Mouse (Mus musculus) ZHBTc4 (cell line): ENCODE results near the gene Gad1.

Experiments
- DNase-seq: peaks from one replicate; pipeline ENCODE4 v3.0.0-alpha.2; 2011; ENCODE audit warnings: low read depth, low spot score

Gene Gad1

DNA sequence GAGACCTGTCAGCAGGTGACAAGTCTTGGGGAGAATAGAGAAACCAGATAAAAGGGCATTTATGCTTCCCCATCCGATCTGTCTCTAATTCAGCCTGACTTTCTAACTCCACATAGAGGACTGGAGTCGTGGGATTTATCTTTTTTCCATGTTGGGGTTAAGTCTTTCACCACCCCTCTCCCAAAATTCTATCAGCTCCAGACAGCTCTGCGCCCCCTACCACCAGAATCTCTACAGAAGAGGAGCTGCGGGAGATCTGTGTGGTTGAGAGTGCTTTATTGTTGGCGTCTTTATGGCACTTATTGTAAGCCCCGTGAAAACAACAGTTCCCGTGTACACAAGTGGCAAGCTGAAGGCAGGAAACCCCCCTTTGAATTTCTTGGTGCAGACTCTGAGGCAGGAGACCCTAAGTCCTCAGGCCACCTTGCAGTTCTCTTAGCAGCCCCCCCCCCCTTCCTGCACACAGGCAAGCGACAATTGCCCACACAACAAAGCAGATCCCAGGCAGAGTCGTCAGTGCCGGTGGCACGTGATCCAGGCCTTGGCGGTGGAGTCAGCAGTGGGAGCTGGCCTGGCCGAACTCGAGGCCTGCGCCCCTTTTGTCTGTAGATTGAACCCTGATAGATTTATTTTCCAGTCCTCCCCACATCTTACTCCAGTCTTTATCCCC is 11.9 kb downstream of the Gad1 start:
- DNase-seq, result peak; percentile 6

DNA sequence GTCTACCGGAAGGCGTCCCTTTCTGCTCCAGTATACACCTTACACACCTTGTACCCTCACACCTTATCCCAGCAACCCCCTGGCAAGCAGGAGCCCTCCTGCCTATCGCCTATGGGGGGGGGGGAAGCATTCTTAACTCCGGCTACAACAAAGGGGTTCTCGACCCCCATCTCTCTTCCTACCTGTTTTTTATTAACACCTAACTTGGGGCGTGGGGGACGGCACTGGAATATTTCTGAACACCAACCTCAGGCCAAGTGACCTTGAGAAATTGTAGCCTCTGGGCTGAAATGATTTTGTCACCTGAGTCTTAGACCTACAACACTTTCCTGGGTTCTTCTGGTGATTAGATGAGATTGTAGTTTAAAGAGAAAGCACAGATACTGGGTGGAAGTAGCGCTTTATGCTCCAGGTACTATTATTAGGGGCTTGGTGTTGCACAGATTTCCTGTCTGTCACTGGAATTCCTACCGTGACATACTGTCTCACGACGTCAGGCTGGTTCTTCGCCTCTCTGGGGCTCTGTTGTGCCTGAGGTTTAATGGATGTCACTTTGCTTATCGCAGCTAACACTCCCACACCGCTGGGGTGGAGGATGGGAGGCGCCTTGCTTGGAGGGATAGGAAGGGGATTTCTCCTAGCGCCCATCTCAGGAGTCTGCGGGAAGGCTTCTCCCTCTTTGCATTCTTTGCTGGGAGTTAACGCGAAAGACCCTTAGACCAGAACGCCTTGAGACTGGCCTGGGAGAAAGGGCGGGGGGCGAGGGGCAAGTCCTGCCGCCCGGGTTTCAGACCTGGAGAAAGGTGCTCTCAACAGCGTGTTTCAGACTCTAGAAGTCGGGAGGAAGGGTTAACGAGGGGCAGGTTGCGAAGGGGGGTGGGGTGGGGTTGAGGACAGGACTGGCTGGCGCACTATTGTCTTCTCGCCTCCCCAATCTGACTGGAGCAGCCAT is 13.1 kb downstream of the Gad1 start:
- DNase-seq, result peak; percentile 34

DNA sequence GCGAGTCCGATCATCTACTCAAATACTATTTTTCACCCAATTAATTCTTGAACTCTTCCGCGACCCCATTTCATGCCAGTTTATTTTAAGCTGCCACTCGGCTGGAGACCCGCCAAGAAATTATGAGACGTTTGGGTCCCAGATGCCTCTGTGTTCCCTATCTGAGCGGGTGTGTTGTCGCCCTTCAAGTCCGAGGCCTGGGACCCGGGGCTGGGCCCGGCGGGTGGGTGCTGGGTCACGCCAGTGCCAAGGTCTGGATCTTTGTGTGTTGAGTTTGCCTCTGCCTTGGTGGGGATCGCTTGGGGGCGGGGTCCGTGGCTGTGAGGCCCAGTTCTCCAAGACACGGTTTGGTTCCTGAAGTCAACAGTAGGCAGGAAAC is 13.7 kb downstream of the Gad1 start:
- peak; percentile 35 for DNase-seq

DNA sequence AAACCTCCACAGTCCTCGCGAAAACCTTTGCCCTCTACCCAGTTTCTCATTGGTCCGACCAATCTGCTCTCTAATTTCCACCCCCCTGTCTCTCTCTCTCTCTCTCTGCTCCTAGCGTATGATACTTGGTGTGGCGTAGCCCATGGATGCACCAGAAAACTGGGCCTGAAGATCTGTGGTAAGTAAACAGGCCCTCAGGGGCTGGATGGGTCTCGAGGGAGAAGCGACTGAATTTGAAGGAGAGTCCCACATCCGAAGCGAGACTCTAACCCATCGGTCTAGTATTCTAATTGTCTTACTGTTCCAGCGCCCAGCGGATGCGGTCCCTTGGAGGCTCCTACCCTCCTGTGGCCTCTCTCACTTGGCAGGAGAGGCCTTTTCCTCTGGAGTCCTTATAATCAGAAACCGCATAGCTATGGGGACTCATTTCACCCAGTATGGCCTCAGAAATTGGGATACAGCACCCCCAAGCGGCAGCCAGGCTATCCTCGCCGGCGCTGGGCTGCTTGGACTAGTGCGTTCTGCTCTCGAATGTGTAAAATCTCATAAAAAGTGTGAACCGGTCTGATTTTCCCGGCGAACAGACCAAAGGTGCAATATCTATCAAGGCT is 14.3 kb downstream of the Gad1 start:
- DNase-seq, result peak; percentile 66

DNA sequence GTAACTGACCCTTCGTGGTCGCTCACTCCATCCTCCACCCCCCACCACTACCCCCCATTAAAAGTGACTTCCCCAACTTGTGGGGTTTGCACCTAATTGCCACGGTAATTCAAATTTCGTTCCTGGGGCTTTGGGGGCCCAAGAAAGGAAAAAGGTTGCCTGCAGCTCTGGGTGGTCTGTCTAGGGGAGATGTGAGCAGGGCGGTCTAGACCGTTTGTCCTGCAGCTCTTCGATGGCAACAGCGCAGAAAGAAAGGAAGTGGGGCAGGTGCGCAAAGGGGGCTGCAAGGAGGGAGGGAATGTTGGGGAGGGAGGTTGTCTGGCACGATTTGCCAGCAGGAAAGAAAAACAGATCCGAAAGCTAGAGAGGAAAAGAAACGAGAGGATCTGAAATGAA is 14.8 kb downstream of the Gad1 start:
- peak; percentile 11 for DNase-seq

DNA sequence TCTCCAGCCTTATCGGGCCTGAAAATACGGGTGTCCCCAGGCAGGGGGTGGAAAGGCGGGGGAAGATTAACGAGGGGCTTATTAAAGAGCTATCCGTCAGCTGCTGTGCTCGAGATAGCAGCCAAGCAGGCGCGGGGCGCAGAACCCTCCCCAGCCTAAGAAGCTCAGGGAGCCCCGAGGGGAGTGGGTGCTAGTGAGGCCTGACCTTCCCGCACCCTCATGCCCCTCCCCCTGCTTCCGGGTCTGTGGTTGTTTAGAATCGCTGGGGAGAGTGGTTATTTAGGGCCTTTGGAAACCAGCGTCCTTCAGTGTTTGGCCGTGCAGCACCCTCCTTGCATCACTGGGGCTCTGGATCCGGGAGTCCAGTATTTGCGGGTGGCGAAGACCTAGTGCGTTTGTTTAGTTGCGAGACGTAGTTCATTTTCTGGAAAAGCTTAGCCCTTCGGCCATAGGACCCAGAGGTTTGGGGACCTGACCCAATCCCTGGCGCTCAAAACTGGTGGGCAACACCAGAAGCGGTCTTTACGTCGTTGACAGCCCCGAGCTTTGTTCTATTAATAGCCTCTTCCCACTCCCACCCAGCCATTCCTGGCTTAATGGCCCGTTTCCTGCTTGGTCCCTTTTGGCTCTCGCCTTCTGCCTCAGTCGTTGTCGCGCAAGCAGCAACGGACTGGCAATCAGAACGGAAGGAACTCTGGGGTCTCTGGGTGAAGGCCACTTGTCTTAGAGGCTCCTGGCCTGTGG is 15.5 kb downstream of the Gad1 start:
- DNase-seq, result peak; percentile 81

DNA sequence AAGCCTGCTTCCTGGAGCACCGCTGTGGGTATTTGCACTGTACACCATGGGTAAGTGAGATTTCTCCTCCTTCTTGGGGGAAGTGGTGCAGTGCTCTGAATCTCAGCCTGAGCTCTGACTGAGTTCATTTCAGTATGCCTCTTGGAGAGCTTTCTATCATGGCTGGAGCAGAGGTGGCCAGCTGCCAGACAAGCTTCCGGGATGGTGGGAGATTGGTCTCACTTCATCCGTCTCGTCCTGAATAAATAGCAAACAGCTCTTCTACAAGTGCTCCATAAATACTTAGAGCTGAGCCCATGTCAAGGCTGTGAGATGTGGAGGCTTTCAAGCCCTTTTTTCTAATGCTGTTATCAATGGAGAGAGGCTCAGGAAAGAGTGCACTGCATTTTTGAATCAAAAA is 18.8 kb downstream of the Gad1 start:
- DNase-seq, result no peak

DNA sequence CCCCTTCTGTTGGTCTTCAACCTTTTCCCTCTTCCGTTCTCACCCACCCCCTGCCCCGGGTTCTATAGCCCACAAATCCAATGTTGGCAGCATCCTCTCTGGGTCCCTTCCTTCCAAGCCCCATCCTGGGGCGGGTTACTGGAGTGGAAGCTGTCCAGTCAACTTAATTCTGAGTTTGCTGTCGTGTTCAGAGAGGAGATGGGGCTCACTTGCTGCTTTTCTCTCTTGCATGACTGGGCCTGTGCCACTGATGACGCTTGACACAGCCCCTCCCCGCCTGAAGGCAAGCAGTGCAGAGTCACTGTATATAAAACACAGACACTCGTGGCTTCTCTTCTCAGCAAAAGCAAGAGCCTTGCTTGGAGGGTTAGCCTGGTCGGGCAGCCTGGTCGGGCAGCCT is 19.4 kb downstream of the Gad1 start:
- DNase-seq, result no peak

DNA sequence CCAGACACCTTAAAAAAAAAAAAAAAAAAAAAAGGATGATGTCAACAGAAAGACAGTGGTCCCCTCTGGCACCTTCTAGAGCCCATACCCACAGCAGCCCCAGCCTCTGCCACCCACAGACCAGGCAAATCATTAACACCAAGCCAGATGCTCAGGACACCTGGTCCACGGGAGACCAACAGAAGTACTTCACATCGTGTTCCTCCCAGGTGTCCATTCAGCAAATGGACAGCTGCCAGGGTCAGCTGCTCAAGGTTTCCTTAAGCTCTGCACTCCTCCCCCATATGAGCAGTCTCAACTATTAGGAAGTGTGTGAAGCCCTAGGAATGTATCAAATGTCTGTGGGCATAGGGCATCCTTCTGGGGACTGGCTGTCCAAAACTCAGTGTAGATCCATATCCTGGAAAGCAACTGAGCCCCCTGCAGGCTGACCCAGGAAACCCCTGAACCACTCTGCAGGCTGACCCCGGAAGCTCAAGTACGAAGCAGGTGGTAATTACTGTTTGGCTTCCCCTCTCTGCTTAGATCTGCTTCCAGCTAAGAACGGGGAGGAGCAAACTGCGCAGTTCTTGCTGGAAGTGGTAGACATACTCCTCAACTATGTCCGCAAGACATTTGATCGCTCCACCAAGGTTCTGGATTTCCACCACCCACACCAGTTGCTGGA is 20.8 kb downstream of the Gad1 start:
- DNase-seq, result peak; percentile 7

DNA sequence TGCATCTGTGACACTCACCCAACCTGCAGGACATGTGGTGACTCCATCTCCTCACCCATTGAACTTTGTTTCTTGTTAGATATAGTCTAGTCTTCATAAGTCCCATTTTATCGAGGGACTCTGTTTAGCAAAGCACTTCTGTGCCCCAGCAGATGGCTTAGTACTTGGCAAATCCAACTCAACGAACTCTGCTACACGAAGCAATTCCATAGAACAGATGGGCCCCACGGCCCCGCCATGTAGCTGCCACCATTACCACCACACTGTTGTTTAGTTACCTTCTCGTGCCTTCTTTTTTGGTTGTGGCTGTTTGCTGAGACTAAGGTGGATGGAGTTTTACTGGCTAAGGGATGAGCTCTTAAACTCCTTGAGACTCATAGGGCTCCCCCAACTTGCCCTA is 35.3 kb downstream of the Gad1 start:
- no peak for DNase-seq

DNA sequence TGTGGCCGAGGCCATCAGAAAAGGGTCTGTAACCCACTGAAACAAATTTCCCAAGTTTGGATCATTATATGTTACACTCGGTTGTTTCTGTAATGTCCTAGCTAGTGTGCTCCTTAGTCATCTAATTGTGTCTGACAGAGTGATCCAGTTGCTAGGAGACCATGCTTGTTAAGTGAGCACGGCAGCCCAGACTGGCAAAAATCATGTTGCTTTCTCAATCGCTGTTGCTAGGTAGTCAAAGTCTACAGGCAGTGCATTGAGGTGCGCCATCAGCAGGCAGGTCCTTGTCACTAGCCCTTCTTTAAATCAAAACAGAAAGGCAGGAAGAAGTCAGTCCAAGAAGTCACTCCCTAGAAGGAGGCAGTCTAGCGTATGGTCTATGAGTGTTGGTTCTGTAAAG is 39.6 kb downstream of the Gad1 start:
- no peak for DNase-seq

DNA sequence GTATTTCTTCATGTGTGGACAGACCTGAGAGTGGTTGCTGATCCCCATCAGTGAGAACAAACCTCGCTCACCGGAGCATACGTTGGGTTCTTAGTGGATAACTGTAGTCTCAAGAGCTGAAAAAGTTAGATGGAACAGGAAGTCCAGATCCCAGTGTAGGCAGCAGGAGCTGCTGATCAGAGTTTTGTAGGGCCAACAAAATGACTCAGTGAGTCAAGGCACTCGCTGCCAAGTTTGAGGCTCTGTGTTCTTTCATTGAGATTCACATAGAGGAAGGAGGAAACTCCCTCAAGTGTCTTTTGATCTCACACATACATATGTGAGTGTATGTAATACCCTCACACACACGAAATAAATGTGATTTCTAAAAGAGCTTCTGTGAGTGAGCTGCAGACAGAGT is 40.8 kb downstream of the Gad1 start:
- no peak for DNase-seq

DNA sequence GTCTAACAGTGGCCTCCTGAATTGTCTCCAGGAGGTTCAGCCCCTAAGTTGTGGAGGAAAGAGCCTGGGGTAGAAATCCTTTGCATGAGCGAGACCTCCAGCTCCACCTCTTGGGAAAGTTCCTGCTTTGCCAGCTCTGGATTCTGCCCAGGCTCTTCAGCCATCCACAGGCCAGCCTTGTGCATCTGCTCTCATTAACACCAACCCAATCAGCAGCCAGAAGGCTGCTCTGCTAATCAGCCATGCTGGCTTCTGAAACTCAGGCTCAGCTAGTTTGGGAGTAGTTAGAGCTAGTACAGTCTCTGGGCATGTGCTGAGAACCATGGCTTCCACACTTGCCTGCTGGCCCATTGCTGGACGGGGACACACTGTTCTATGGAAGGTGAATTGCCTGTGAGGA is 43.0 kb downstream of the Gad1 start:
- DNase-seq, result no peak

DNA sequence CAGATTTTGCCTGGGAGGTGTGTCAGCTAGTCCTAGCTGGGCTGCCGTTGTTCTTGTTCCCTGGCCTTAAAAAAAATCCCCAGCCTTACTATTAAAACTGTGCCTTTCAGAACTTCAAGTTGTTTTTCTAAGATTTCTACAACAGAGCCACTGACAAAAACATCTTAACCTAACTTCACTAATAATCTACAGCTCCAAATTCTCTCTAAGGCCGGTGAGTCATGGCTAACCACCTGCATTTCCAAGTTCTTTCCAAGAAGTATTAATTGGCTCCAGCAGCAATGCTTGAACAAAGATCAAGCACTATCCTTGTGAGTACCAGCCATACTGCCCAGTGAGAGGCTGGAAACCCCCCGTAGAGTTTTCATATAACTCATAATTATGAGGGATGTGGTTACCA is 56.9 kb downstream of the Gad1 start:
- DNase-seq, result no peak

DNA sequence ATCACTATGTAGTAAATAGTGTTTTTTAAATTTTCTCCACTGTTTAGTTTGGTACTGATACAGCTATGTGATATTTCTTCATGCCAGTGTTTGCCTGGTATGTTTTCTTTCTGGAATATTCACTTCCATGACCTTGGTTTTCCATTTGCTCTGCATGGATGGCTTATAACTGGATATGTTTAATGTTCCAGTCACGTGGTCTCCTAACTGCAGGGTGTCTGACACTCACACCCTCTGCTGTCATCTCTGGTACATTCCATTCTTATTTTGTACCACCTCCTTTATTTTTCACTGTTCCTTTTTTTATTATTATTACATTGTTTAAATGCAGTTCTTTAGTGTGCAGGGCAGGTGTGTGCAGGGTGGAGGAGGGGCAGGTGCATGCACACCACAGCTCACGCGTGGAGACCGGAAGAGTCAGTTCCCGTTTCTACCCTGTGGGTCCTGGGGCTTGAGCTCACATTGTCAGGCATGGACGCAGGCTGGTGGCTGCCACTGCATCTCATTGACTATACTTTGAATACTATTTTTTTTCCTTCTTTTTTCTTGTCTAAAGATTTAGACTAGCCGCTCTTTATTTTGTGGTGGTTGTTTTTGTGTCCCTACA is 62.0 kb downstream of the Gad1 start:
- DNase-seq, result no peak

DNA sequence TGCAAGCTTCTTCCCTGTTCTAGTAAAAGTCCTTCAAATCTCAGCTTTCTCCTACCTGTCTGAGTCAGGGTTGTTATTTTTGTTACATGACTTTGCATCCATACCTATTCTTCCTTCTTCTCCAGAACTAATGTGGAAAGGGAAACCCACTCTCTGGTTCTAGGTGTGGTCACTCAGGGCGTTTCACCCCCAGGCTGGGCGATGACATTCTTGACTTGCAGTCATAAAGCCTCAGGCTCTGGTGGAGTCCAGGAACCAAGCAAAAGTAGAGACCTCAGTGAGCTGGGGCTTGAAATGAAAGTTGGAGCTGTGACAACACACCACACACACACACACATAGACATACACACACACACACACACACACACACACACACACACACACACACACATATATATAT is 63.2 kb downstream of the Gad1 start:
- peak; percentile 58 for DNase-seq

DNA sequence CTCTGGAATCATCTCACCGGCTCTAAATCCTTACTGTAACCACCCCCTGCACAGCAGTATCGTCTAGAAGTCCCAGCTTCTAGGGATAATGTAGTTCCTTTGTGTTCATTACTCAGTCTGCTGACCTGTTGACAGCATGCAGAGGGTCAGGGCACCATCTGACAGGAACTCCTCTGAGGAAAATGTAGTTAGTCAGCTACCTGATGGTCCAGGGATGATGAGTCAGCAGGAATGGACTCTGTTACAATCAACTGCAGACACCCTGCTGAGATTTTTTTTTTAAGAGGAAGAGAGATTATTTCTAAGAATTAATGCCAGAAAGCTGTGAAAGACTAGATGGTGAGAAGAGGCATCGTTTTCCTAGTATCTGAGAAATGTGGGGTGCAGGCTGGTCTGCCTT is 63.7 kb downstream of the Gad1 start:
- DNase-seq, result no peak

DNA sequence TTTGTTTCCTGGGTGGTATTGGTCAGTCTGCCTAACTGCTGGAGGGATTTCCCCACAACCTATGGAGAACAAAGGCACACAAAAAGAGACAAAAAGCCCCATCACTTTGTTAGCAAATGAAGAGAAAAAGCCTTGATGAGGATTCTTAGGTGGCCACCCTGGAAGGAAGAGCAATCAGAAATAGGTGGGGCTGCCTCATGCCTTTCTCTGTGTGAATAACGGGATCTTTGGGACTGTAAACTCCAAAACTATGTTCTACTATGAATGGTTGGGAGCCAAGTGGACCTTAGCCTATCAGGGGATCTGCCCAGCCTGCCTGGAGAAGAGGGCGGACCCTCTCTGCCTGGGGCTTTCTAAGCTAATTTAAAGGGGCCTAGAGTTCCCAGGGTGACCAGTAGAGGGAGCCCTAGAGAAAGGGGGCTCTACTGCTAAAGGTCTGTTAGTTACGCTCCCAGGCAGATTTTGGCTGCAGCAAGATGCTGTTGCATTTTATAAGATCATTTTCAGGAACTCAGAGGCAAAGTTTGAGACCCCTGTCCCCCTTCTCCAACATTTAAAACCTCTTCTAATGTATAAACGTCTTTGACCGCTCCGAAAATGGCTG is 66.5 kb downstream of the Gad1 start:
- DNase-seq, result peak; percentile 93

DNA sequence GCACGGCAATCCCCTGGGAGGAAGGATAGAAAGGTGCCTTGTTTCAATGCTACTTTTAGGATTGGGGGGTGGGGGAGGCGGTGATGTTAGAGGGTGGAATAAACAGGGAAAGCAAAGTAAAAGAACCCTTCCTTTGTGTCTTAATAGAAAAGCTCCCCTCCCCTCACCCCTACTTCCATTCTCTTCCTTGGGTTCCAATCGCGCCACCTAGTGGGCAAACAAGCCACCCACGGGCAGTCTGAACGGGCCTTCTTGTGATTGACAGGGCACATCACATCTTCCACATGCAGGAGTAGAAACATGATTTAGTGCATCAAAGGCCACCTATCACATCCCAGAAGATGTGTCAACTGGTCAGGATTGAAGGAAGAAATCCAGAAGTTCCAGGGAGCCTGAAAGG is 67.4 kb downstream of the Gad1 start:
- peak; percentile 95 for DNase-seq

DNA sequence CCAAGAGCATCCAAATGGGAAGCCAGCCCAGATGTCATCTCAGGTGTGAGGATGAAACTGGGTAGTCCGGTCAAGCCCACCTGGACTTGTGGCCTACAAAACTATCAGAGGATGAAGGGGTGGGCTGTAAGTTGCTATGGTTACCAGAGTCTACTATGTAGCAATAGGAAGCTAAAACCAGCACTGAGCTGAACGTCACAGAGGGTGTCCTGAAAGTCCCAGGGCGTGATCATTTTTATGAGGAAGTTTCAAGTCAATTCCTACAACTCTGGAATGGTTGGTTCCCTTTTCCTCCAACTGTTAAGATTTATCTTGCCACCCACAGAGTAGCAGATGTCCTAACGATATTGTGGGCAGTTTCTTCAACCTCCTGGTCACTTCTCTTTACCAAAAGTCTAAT is 69.4 kb downstream of the Gad1 start:
- no peak for DNase-seq

DNA sequence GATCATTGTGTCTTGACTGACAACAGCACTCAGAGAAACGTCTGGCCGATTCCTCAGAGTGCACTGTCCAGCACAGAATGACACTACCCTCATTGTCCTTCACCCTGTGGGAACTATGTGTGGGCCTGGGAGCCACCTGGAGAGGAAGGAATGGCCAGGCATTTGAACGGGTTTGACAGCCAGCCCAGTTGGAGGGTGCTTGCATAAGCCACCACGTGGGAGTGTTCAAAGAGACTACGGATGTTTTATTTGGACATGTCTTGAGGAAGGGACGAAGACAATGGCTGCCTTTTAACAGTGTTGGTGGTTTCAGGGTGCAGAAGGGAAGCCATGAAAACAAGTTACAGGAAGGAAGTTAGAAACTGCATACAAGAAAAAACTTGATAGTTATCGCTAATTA is 72.9 kb downstream of the Gad1 start:
- DNase-seq, result no peak
